Mouse (Mus musculus): ENCODE data around the gene Itpka. TPM values are rescaled to one million over a fixed set of nuclear protein-coding genes. Genes with fewer than 3 reads are reported as not detected.
"Not testable (repeated sequence)": the region's sequence is repeated elsewhere in the genome, so short reads cannot be mapped to it uniquely, and the experiment has no call there.

Itpka gene
- 100 to 1,000 TPM; 179 to 201 TPM for total RNA-seq (2021)
- long read RNA-seq, experiment 1, transcript Itpka-201 (7 exons, 1,818 nt) = major isoform, 249 of 284 reads
- long read RNA-seq, experiment 1, partial matches to known transcripts = 19 of 284 reads
- long read RNA-seq, experiment 1, other reads (novel, unspliced or antisense) = 16 of 284 reads
- long read RNA-seq, experiment 2, transcript Itpka-201 (7 exons, 1,818 nt) = major isoform, 149 of 171 reads
- long read RNA-seq, experiment 2, partial matches to known transcripts = 9 of 171 reads
- long read RNA-seq, experiment 2, other reads (novel, unspliced or antisense) = 13 of 171 reads

GRCm38 (mm10) chr2:119741581-119742411 is at the start of gene Itpka:
Gene Itpka, plus strand, starts transcription at chr2:119742337.
- DNase-seq (ENCODE audit: low spot score in 2 of 2) = peak; percentile 50 to 65

DNA sequence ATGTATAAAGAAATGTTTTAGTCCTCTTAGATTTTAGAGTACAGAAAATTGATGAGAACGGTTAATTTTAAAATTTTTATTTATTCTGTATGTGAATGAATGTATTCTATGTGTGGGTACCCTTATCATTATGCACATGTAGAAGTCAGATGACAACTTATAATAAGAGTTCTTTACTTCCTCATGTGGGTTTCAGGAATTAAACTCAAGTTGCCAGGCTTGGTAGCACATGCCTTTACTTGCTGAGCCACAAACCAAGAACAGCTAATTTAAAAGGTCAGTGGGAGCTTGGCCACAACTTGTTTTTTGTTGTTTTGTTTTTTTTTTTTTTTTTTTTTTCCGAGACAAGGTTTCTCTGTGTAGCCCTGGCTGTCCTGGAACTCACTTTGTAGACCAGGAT is 47.3 kb upstream of the Itpka start:
- DNase-seq (ENCODE audit: low spot score in 2 of 2) = no peak

DNA sequence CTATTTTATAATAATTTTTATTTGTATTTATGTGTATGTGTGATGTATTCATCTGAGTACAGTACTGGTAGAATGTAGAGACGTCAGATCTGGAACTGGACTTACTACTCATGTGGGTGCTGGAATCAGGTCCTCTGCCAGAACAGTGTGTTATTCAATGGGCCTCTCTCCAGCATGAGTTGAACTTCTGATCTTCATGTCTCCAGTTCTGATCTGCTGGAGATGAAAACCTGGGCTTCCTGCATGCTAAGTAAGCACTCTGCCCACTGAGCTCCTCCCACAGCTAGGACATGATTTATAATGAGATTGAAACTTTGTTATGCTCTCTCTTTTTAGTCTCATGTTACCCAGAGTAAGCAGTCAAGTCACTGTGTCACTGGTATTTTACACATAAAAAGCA is 46.0 kb upstream of the Itpka start:
- no peak for DNase-seq (ENCODE audit: low spot score in 2 of 2)

DNA sequence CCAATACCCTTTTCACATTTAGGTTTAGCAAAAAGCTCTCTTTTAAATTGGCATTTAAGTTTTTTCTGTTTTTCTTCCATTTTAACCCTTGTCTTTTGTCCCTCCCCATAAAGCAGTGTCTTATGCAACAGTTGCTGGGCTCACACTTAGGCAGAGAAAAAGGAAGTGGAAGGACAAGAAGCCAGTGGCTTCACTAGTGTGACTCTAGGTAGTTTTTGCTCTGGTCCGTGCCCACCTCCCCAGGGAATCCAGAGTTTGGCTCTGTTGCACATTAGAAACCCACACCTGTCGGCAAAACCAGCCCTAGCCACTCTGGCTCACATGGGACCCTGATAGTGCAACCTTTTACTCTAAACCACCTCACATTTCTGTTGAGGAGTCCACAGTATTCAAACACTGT is 43.7 kb upstream of the Itpka start:
- DNase-seq (ENCODE audit: low spot score in 2 of 2) = no peak

DNA sequence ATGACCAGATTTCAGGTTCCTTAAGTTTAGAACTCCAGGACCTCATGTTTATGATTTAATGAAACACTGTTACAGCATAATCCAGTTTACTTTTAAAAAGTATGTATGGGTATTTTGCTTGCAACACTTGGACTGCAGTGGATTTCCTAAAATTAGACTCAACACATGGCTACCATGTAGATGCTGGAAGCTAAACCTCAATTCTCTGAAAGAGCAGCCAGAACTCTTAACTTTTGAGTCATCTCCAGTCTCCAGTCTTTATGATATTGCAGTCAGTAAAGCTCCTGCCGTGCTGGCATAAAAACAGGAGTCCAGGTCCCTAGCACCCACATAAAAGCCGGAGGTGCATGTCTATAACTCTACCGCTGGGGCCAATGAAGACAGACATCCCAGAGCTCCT is 42.2 kb upstream of the Itpka start:
- DNase-seq (ENCODE audit: low spot score in 2 of 2) = no peak

- no peak for DNase-seq (ENCODE audit: low spot score in 2 of 2)
Measured at GRCm38 (mm10) chr2:119703171-119703570, 39.0 kb upstream of the Itpka start.

DNA sequence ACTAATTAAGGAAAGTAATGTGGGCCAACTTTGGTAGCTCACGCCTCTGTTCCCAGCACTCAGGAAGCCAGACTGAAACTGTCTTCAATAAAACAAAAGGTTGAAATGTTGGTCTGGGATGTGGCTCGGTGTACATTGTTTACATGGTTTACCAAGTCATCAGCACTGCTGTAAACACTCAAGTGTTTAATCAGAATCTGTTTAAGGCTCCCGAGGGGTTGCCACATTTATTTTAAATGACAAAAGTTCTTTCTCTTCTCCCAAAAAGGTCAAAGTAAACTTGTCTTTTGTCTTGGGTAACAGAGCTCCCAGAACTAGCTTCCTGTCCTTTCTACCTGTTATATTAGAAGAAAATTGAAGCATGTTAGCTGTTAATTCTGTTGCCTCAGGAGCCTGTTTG is 34.5 kb upstream of the Itpka start:
- DNase-seq (ENCODE audit: low spot score in 2 of 2) = no peak

DNA sequence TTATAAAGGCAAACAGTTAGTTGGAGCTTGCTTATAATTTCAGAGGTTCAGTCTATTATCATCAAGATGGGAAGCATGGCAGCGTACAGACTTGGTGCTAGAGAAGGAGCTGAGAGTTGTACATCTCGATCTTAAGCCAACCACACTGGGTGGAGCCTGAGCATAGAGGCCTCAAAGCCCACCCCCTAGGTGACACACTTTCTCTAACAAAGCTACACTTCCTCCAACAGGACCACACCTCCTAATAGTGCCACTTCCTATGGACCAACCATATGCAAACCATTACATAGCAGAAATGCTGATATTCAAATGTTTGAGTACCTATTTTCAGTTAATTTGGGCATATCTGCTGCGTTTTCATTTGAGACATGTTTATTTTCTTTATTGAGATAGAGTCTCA is 32.1 kb upstream of the Itpka start:
- DNase-seq (ENCODE audit: low spot score in 2 of 2) = no peak

- not testable (repeated sequence) for DNase-seq (ENCODE audit: low spot score in 2 of 2)
Measured at GRCm38 (mm10) chr2:119715868-119716267, 26.3 kb upstream of the Itpka start.

GRCm38 (mm10) chr2:119721070-119721469 is 21.1 kb upstream of the Itpka start:
- no peak for DNase-seq (ENCODE audit: low spot score in 2 of 2)

DNA sequence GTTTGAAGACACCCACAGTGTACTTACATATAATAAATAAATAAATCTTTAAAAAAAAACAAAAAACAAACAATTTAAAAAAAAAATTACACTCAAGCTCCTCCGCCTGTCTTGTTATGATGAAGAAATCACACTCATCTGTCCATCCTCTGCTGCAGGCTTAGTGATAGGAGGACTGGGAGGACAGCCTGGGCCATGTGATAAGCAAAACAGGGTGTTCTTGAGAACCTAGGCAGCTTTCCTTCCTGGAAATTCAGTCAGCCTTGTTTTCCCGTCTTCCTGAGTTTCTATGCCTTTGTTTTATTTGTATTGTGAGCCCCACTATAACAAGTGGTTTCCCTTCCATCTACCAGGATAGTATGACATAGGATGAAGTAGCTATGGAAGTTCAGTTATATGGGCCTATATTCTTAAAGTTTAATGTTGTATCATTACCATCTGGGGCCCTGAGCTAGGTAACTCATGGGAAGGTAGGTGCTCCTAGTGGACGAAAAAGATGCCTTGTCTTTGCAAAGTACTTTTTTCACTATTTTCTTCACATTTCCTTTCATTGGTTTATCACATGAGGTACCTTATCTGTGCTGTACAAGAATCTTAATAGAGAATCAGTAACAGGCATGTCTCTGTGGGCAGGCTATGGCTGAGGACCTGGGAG is 14.2 kb upstream of the Itpka start:
- no peak for DNase-seq (ENCODE audit: low spot score in 2 of 2)

- DNase-seq (ENCODE audit: low spot score in 2 of 2) = no peak
Measured at GRCm38 (mm10) chr2:119730735-119731134, 11.4 kb upstream of the Itpka start.

GRCm38 (mm10) chr2:119737124-119737523 is 5.0 kb upstream of the Itpka start:
- DNase-seq (ENCODE audit: low spot score in 2 of 2) = no peak

DNA sequence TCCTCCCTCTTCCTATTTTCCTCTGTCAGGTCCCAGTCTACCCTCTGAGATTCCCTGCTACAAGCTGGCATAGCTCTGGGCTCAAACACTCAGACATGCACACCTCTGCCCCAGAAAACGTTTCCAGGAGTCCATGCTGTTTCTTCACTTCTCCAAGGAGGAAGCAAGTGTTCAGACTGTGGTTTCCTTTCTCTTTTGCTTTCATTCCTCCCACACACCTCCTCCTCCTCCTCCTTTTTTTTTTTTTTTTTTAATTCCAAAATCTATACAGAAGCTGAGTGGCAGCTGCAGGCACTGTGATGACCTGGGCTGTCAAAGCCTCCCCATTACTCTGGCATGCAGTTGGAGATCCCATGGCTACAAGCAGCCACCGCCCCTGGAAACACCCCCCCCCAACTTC is 1.6 kb upstream of the Itpka start:
- no peak for DNase-seq (ENCODE audit: low spot score in 2 of 2)

DNA sequence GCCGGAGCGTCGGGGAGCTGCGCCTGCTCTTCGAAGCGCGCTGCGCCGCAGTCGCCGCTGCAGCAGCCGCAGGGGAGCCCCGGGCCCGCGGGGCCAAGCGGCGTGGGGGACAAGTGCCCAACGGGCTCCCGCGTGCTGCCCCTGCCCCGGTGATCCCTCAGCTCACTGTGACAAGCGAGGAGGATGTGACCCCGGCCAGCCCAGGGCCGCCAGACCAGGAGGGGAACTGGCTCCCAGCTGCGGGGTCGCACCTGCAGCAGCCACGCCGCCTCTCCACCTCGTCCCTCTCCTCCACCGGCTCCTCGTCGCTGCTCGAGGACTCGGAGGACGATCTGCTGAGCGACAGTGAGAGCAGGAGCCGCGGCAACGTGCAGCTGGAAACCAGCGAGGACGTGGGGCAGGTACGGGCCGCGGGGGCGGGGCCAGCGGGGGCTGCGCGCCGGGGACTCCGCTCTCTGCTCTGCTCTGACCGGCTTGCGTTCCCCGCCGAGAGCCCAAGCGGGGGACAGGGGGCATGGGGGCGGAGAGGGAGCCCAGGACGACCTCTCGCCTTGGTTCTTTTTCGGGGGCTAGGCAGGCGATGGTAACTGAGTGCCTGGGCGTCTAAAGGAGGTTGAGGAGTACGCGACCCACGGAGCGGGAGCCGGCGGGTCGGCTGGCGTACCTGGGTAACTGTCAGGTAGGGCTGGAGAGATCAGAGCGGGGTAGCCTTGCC is 481 bp downstream of the Itpka start:
- peak; percentile 53 to 61 for DNase-seq (ENCODE audit: low spot score in 2 of 2)

- peak; percentile 74 to 81 for DNase-seq (ENCODE audit: low spot score in 2 of 2)
Measured at GRCm38 (mm10) chr2:119743176-119743807, 1.2 kb downstream of the Itpka start.

DNA sequence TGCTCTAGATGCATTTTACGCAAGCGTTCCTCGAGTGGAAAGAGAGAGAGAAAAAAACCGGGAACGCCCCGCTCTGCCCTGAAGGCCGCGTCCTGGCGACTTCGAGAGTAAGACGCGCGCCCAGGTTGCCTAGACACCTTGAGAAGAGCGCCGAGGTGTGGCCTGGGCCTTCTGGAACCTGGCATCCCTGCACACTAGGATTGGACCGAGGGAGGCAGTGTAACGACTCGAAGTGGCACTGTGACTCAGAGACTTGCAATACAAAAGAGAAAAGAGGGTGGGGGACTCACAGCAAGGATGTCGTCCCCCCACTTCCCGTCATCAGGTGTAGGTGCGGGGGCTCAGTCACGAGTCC is 1.6 kb downstream of the Itpka start:
- no peak for DNase-seq (ENCODE audit: low spot score in 2 of 2)

DNA sequence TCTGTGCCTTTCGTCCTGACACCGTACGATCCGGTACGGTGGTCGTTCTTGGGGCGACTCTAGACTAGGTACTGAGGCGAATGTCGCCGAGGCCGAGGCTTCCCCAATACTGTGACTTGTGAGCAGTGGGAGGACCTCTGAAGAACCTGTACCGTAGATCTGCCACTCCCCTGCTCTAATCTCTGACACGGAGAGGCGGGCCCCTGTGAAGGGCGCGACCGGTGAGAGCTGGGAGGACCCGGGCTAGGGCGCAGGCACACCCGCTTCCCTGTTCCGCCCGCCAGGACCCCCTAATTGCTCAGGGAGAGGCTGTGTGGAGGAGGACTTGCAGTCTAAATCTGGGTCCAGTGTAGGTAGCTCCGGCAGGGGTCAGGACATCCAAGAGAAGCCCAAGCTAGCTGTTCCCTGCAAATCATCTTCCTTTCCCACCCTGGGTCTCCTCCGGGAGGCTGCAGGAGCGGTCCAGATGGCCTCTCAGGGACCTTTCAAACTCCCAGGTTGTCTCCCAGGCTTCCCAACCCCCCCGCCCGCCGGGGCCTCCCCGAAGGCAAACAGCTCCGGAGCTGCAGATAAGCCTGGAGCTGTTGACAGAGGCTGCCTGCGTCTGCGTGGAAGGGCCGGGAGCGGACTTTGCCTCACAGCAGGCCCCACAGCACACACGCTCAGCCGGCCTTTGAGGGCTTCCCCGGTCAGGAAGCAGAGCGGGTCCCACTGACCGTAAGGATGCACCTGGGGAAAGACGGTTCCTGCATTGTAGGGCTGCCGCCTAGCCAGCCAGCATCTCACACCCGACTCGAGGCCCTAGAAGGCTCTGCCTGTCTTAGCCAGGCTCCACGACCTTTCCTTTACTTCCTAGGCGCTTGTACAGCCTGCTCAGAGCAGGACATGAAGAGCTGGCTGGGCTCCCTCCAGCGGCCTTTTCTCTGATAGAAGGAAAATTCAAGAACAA is 2.3 kb downstream of the Itpka start:
- DNase-seq (ENCODE audit: low spot score in 2 of 2) = no peak

DNA sequence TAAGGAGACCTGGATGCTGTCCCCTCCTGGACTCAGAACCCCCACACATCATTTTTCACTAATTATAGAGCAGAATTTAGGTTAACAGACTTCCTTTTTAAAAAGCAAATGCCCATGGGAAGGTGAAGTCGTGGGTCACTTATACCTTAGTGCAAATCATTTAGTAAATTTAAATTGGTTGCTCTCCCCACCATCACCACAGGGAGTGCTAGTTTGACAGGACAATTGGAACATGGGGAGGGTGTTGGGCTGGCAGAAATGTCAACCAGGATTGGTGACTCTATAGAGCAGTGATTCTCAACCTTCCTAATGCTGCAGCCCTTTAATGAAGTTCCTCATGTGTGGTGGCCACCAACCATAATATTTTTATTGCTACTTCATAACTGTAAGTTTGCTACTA is 3.1 kb downstream of the Itpka start:
- no peak for DNase-seq (ENCODE audit: low spot score in 2 of 2)

- peak; percentile 72 to 83 for DNase-seq (ENCODE audit: low spot score in 2 of 2)
Measured at GRCm38 (mm10) chr2:119747554-119747953, 5.4 kb downstream of the Itpka start.
